Mouse (Mus musculus): Measurements from ENCODE around the gene Sppl2c. TPM values are rescaled to one million over a fixed set of nuclear protein-coding genes. Genes with fewer than 3 reads are reported as not detected.

Gene Sppl2c
- total RNA-seq (2023), result not detected

GRCm38 (mm10) chr11:104186135-104186836 is at the start of gene Sppl2c:
Gene Sppl2c (plus strand): TSS chr11:104186327.

DNA sequence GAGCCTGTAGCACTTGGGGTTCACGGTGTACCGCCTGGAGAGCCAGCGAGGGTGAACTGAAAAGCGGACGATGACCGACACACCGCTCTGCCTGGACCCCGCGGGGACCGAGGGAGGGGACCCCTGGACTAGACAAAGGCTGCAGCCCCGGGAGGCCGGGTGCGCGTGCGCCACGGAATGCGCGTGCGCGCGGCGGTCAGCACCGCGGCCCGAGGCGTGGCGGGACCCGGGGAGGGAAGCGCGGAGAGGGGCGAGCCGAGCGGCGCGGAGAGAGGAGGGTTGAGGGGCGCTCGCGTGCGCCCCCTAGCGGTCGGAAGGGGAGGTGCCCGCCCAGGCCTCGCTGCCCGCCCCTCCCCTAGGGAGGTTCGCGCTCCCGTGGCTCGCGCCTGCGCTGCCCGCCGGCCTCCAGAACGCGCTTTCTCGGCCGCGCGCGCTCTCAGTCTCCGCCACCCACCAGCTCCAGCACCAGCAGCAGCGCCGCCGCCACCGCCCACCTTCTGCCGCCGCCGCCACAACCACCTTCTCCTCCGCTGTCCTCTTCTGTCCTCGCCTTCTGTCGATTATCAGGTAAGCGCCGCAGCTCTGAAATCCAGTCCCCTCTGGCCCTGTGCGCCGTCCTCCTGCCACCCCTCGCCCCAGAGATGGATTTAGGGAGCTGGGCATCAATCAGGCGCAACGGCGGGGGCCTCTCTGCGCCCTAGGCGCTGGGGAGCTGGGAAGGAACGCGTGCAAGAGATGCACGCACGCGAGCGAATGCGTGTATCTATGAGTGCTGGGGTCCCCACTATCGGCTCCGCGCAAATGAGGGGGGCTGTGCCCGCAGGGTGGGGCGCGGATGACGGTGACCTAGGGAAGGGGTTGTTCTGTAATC is 45.1 kb downstream of the Sppl2c start, which contains the start of gene Mapt:
Gene Mapt (plus strand): TSS at position 350 of the 871 bp plus-strand sequence.

Other genes starting within 250 kb of the Sppl2c start
- gene Nsf, start 232.3 kb upstream of the Sppl2c start, total RNA-seq (2023), result 108 TPM
- 26.2 TPM for gene Arf2, start 219.6 kb upstream of the Sppl2c start, total RNA-seq (2023)
- gene Crhr1, start 53.5 kb upstream of the Sppl2c start, total RNA-seq (2023), result not detected
- 0.28 TPM for gene Mapt, start 45.1 kb downstream of the Sppl2c start, total RNA-seq (2023)